Mouse (Mus musculus) gonadal fat pad, adult 2 months (tissue): ENCODE results near the gene Unc13b. TPM values are rescaled to one million over a fixed set of nuclear protein-coding genes. Genes with fewer than 3 reads are reported as not detected.

ENCODE experiments used
- polyA plus RNA-seq: library from polyadenylated mRNA; depleted of rRNA; stranded (reverse); fragments of >200 nt; gene quantifications from 2 replicates; pipeline ENCODE4 v1.2.3, GENCODE M21; 2012; rRNA removed

Gene Unc13b
- polyA plus RNA-seq, 1 experiment = 22.4 TPM

Other genes starting within 250 kb of the Unc13b start
- 0.04 TPM in 2 replicates for gene Fam205a1, start 205.1 kb upstream of the Unc13b start, polyA plus RNA-seq
- 0.03 and 0.04 TPM in 2 replicates for gene Gm12394, start 202.2 kb upstream of the Unc13b start, polyA plus RNA-seq
- gene Fam205c, start 184.7 kb upstream of the Unc13b start, polyA plus RNA-seq = 0.54 and 0.86 TPM in 2 replicates
- gene Phf24, start 142.3 kb upstream of the Unc13b start, polyA plus RNA-seq = 0.94 and 1.6 TPM in 2 replicates
- 11.1 and 12.7 TPM in 2 replicates for gene Dnajb5, start 109.1 kb upstream of the Unc13b start, polyA plus RNA-seq
- 0.22 TPM in 1 of 2 replicates, not detected in the other for gene 1700022I11Rik, start 89.3 kb upstream of the Unc13b start, polyA plus RNA-seq
- gene Vcp, start 58.4 kb upstream of the Unc13b start, polyA plus RNA-seq = 142 and 179 TPM in 2 replicates
- 10.8 and 13.5 TPM in 2 replicates for gene Fancg, start 48.4 kb upstream of the Unc13b start, polyA plus RNA-seq
- 18.0 and 24.3 TPM in 2 replicates for gene Pigo, start 33.1 kb upstream of the Unc13b start, polyA plus RNA-seq
- gene Stoml2, start 27.2 kb upstream of the Unc13b start, polyA plus RNA-seq = 68.2 and 103 TPM in 2 replicates
- gene Fam214b, start 12.7 kb upstream of the Unc13b start, polyA plus RNA-seq = 25.4 and 27.6 TPM in 2 replicates
- 0.95 and 1.3 TPM in 2 replicates for gene Atp8b5, start 208.2 kb downstream of the Unc13b start, polyA plus RNA-seq